Mouse (Mus musculus) cerebellum, adult 11 months (tissue): ENCODE results near the gene Gpha2.

Experiments used
- DNase-seq: peaks from one replicate; pipeline ENCODE4 v3.0.0; 2022

The Gpha2 gene

GRCm38 (mm10) chr19:6226135-6226534, at the start of gene Gpha2:
Gpha2 (plus strand) TSS chr19:6226380.
- no peak for DNase-seq

GRCm38 (mm10) chr19:6178775-6179174, 47.4 kb upstream of the Gpha2 start:
- no peak for DNase-seq

- DNase-seq, result no peak
These were observed 44.6 kb upstream of the Gpha2 start for GRCm38 (mm10) chr19:6181629-6182028.

- peak; percentile 53 for DNase-seq
These were observed 43.6 kb upstream of the Gpha2 start for GRCm38 (mm10) chr19:6182534-6182933.

GRCm38 (mm10) chr19:6184131-6184530, 42.0 kb upstream of the Gpha2 start, which contains the start of gene Majin:
Majin (plus strand) TSS chr19:6184388.
- DNase-seq, result no peak

- DNase-seq, result no peak
These were observed 21.9 kb upstream of the Gpha2 start for GRCm38 (mm10) chr19:6204265-6204664.

- no peak for DNase-seq
These were observed 19.5 kb upstream of the Gpha2 start for GRCm38 (mm10) chr19:6206716-6207115.

GRCm38 (mm10) chr19:6216046-6216705, 10.0 kb upstream of the Gpha2 start:
- no peak for DNase-seq

- DNase-seq, result no peak
These were observed 7.6 kb upstream of the Gpha2 start for GRCm38 (mm10) chr19:6218606-6219005.

GRCm38 (mm10) chr19:6226763-6227162, 583 bp downstream of the Gpha2 start:
- no peak for DNase-seq

- DNase-seq, result no peak
These were observed 1.7 kb downstream of the Gpha2 start for GRCm38 (mm10) chr19:6227864-6228263.

- no peak for DNase-seq
These were observed 4.2 kb downstream of the Gpha2 start for GRCm38 (mm10) chr19:6230411-6230810.

GRCm38 (mm10) chr19:6231036-6231435, 4.9 kb downstream of the Gpha2 start:
- DNase-seq, result peak; percentile 26

GRCm38 (mm10) chr19:6233647-6234046, 7.5 kb downstream of the Gpha2 start:
- peak; percentile 24 for DNase-seq

GRCm38 (mm10) chr19:6234337-6235083, 8.3 kb downstream of the Gpha2 start:
- DNase-seq, result peak; percentile 58

GRCm38 (mm10) chr19:6235084-6236052, 9.2 kb downstream of the Gpha2 start, which contains the start of gene Ppp2r5b:
Ppp2r5b (minus strand) TSS chr19:6235872.
- peak; percentile 94 for DNase-seq

GRCm38 (mm10) chr19:6236053-6236441, 9.9 kb downstream of the Gpha2 start:
- peak; percentile 92 for DNase-seq

- peak; percentile 57 for DNase-seq
These were observed 10.7 kb downstream of the Gpha2 start for GRCm38 (mm10) chr19:6236842-6237241.

GRCm38 (mm10) chr19:6238740-6239139, 12.6 kb downstream of the Gpha2 start:
- DNase-seq, result peak; percentile 2

GRCm38 (mm10) chr19:6240136-6240535, 14.0 kb downstream of the Gpha2 start:
- DNase-seq, result peak; percentile 6

GRCm38 (mm10) chr19:6240725-6241124, 14.5 kb downstream of the Gpha2 start:
- DNase-seq, result no peak

GRCm38 (mm10) chr19:6241274-6242107, 15.3 kb downstream of the Gpha2 start, which contains the start of gene Atg2a:
Atg2a (plus strand) TSS chr19:6241668.
- peak; percentile 98 for DNase-seq
